Mouse (Mus musculus): ENCODE measurements at regions not wholly inside any gene's neighbourhood (a gene's known extent, or its start where the extent isn't known, plus 50 kb on each side); places are given as distances from the start of the nearest gene placed in this dataset.
"Not testable (repeated sequence)": the region's sequence is repeated elsewhere in the genome, so short reads cannot be mapped to it uniquely, and the experiment has no call there.

DNA sequence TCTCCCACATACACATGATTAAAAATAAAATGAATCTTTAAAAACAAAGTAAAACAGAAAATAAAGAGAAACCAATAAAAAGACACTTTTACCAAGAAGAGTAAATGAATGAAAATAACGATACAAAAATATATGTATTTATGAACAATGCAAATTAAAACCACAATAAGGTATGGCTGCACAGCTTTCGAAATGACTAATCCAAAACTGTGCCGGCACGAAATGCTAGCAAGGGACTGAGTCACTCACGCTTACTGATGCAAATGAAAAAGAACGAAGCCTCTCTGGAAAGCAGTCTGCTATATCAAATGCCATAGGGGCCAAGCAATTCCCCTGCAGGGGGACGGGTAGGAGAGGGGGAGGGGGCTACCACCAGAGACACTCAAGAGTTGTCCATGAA, 704.0 kb downstream of the 4930447A16Rik start:
- H3K36me3 ChIP-seq (ENCODE audit: insufficient read depth, low read length): no peaks in the 10 kb centered on the region
- no peak for TF ChIP-seq CTCF (conservative IDR thresholded peaks at IDR 0.05; ENCODE audit: low read length)
- no peak for TF ChIP-seq POU5F1 (IDR thresholded peaks at IDR 0.05; ENCODE audit: borderline replicate concordance, low read length)
- TF ChIP-seq NANOG (IDR thresholded peaks at IDR 0.05; ENCODE audit: borderline replicate concordance, low read length): no peak
- no peaks in the 10 kb centered on the region; the same call in 1 of the 2 replicates for H3K9me3 ChIP-seq (ENCODE audit: low read length)
- H3K4me1 ChIP-seq (replicated peaks; ENCODE audit: low read depth, low read length): peaks cover 5% of the 10 kb centered on the region
- H3K27me3 ChIP-seq (ENCODE audit: insufficient read depth, low read length): no peaks in the 10 kb centered on the region
- no peak overlapping the region for H3K4me3 ChIP-seq (replicated peaks; ENCODE audit: low read length)

DNA sequence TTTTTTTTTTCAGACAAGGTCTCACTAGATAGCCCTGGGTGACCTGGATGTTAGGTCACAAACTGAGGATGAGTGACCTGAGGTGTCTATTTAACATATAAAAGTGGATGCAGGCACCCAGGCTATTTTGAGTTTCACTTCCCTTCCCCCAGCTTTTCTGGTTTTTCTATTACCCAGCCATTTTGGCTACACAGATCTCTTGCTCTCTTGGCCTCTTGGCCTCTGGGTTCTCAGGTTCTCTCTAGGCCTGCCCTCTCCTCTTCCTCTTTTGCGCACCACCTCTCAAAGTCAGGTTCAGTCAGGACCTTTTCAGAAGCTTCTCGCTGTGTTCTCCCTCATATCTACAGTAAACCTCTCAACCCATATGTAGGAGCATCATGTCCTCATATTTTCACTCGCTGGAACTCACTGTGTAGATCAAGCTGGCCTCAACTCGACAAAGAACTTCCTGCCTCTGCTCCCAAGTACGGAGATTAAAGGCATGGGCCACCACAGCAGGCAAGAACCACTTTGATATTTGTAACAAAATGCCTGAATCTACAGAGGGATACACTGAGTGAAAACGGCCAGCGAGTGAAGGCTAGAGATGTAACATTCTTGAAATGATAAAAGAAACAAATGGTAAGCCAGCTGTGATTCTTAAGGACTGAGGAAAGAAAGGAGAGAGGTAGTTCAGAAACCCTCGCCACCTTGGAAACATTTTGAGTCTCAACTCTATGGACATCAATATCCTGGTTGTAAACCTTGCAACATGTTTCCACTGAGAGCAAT, 704.7 kb downstream of the 4930447A16Rik start:
- Histone ChIP-seq H3K4me1 (replicated peaks; ENCODE audit: low read depth, low read length) (peaks cover 11% of the 10 kb centered on the region), H3K27me3 (ENCODE audit: insufficient read depth, low read length) (no peaks in the 10 kb centered on the region), H3K4me3 (replicated peaks; ENCODE audit: low read length) (no peak overlapping the region), H3K9me3 (ENCODE audit: low read length) (no peaks in the 10 kb centered on the region; the same call in 1 of the 2 replicates), H3K36me3 (ENCODE audit: insufficient read depth, low read length) (no peaks in the 10 kb centered on the region)
- no peak for TF ChIP-seq CTCF (conservative IDR thresholded peaks at IDR 0.05; ENCODE audit: low read length)

DNA sequence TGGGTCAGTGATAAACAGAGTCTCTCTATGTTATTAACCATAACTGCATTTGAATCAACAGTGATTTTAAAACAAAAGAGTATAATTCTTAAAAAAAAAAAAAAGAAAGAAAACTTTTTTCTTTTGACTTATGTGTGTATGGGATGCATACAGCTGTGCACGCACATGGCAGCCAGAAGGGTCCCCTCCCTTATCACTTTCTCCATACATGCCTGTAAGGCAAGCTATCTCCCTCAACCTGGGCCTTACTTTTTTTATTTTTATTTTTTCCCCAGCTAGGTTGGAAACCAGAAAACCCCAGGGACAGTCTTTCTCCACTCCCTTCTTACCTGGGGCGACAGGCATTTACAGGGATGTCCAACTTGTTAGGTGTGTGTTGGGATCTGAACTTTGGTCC, 705.3 kb downstream of the 4930447A16Rik start:
- TF ChIP-seq POU5F1 (IDR thresholded peaks at IDR 0.05; ENCODE audit: borderline replicate concordance, low read length) (no peak), CTCF (conservative IDR thresholded peaks at IDR 0.05; ENCODE audit: low read length) (no peak), NANOG (IDR thresholded peaks at IDR 0.05; ENCODE audit: borderline replicate concordance, low read length) (no peak)
- Histone ChIP-seq H3K36me3 (ENCODE audit: insufficient read depth, low read length) (no peaks in the 10 kb centered on the region), H3K27me3 (ENCODE audit: insufficient read depth, low read length) (no peaks in the 10 kb centered on the region), H3K4me3 (replicated peaks; ENCODE audit: low read length) (no peak overlapping the region), H3K9me3 (ENCODE audit: low read length) (no peaks in the 10 kb centered on the region; the same call in 1 of the 2 replicates), H3K4me1 (replicated peaks; ENCODE audit: low read depth, low read length) (peaks cover 11% of the 10 kb centered on the region)

DNA sequence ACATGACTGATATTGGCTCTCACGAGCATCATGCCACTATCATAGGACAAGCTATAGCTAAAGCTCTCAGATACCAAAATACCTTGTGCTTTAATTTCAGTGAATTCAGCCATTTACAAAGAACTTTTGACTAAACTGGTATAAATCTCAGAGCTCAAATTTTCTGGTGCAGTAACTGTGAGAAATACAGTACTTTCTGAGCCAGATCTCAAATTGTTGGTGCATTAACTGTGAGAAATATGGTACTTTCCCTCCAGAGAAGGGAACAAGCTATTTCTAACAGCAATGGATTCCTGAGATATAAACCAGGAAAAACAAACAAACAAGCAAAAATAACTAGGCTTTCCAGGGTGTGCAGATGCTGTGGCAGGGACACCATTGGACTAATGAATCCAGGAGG, 714.3 kb downstream of the 4930447A16Rik start:
- Histone ChIP-seq H3K4me3 (replicated peaks; ENCODE audit: low read length) (no peak overlapping the region), H3K4me1 (replicated peaks; ENCODE audit: low read depth, low read length) (peaks cover 10% of the 10 kb centered on the region), H3K36me3 (ENCODE audit: insufficient read depth, low read length) (no peaks in the 10 kb centered on the region), H3K9me3 (ENCODE audit: low read length) (no peaks in the 10 kb centered on the region), H3K27me3 (ENCODE audit: insufficient read depth, low read length) (peaks cover 7% of the 10 kb centered on the region)
- TF ChIP-seq POU5F1 (IDR thresholded peaks at IDR 0.05; ENCODE audit: borderline replicate concordance, low read length) (no peak), CTCF (conservative IDR thresholded peaks at IDR 0.05; ENCODE audit: low read length) (no peak), NANOG (IDR thresholded peaks at IDR 0.05; ENCODE audit: borderline replicate concordance, low read length) (no peak)

DNA sequence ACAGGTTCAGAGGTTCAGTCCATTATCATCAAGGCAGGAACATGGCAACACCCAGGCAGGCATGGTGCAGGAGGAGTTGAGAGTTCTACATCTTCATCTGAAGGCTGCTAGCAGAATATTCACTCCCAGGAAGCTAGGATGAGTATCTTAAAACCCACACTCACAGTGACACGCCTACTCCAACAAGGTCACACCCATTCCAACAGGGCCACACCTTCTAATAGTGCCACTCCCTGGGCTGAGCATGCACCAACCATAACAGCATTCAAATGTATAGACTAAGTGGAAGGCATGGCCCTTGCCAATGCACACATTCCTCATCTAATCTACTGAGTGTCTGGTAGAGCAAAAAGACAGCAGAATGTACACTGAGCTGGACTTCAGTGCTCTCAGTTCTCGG, 718.1 kb downstream of the 4930447A16Rik start:
- no peak for TF ChIP-seq NANOG (IDR thresholded peaks at IDR 0.05; ENCODE audit: borderline replicate concordance, low read length)
- no peak for TF ChIP-seq POU5F1 (IDR thresholded peaks at IDR 0.05; ENCODE audit: borderline replicate concordance, low read length)
- TF ChIP-seq CTCF (conservative IDR thresholded peaks at IDR 0.05; ENCODE audit: low read length): no peak
- H3K4me3 ChIP-seq (replicated peaks; ENCODE audit: low read length): no peak overlapping the region
- peaks cover 24% of the 10 kb centered on the region for H3K4me1 ChIP-seq (replicated peaks; ENCODE audit: low read depth, low read length)
- peaks cover 4% of the 10 kb centered on the region for H3K27me3 ChIP-seq (ENCODE audit: insufficient read depth, low read length)
- H3K9me3 ChIP-seq (ENCODE audit: low read length): peaks cover 14% of the 10 kb centered on the region
- no peaks in the 10 kb centered on the region for H3K36me3 ChIP-seq (ENCODE audit: insufficient read depth, low read length)

DNA sequence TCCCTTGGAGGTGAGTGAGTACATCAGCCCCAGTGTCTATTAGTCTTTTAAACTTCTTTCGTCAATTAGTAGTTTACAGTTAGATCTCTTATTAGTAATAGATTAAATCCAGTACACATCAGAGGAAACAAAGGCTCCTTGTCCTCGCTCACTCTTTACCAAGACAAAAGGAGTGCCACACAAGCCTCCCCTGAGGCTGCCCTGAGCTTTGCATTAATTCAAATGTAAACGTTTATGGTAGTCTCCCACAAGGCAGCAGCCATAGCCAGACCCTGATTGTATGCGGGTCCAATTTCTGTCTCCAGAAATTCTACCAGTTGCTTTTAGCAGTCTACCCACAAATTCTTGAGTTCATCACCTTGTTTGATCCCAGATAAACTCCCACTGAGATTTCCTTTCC, 726.3 kb downstream of the 4930447A16Rik start:
- Histone ChIP-seq H3K4me1 (replicated peaks; ENCODE audit: low read depth, low read length) (peaks cover 44% of the 10 kb centered on the region), H3K36me3 (ENCODE audit: insufficient read depth, low read length) (no peaks in the 10 kb centered on the region), H3K4me3 (replicated peaks; ENCODE audit: low read length) (no peak overlapping the region), H3K27me3 (ENCODE audit: insufficient read depth, low read length) (peaks cover 31% of the 10 kb centered on the region), H3K9me3 (ENCODE audit: low read length) (peaks cover 31% of the 10 kb centered on the region)
- TF ChIP-seq NANOG (IDR thresholded peaks at IDR 0.05; ENCODE audit: borderline replicate concordance, low read length) (peak; percentile 48; the same call in 1 of the 2 replicates), CTCF (conservative IDR thresholded peaks at IDR 0.05; ENCODE audit: low read length) (no peak)

DNA sequence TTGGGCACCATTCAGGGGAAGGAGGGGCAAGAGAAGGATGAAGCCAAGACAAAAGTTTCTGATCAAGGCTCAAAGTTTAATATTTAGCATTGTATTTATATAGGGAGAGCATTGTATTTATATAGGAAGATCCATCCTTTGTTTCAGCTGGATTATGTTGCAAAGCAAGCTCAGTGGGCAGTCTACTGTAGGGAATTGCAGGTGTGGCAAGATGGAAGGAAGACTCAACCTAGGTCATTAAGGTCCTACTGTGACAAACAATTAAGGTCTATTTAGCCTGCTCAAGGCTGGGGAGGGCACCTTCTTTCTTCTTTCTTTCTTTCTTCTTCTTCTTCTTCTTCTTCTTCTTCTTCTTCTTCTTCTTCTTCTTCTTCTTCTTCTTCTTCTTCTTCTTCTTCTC, 728.5 kb downstream of the 4930447A16Rik start:
- not testable (repeated sequence) for H3K4me3 ChIP-seq (replicated peaks; ENCODE audit: low read length); H3K36me3 ChIP-seq (ENCODE audit: insufficient read depth, low read length)
- Histone ChIP-seq H3K27me3 (ENCODE audit: insufficient read depth, low read length) (peaks cover 50% of the 10 kb centered on the region), H3K9me3 (ENCODE audit: low read length) (peaks cover 17% of the 10 kb centered on the region), H3K4me1 (replicated peaks; ENCODE audit: low read depth, low read length) (peaks cover 46% of the 10 kb centered on the region)
- TF ChIP-seq NANOG (IDR thresholded peaks at IDR 0.05; ENCODE audit: borderline replicate concordance, low read length): peak; percentile 95

DNA sequence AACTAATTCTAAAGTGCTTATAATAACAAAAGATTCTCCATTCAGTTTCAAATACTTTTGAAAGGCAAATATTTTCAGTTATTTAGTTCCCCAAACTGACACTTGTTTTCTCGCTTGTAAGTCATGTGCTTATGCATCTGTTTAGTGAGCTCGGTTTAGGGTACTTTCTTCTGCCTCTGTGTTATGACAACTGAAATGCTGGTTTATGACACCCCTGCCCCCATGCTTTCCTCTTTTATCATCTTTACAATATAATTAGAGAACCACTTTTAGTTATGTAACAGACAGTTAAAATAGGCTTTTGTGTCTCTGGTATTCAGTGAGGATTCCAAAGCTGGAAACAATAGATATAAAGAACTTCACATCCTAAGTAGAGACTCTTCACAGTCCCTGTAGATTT, 733.8 kb downstream of the 4930447A16Rik start:
- H3K4me1 ChIP-seq (replicated peaks; ENCODE audit: low read depth, low read length): peaks cover 13% of the 10 kb centered on the region
- H3K27me3 ChIP-seq (ENCODE audit: insufficient read depth, low read length): peaks cover 86% of the 10 kb centered on the region
- H3K4me3 ChIP-seq (replicated peaks; ENCODE audit: low read length): no peak overlapping the region
- no peaks in the 10 kb centered on the region for H3K36me3 ChIP-seq (ENCODE audit: insufficient read depth, low read length)
- TF ChIP-seq POU5F1 (IDR thresholded peaks at IDR 0.05; ENCODE audit: borderline replicate concordance, low read length) (no peak), NANOG (IDR thresholded peaks at IDR 0.05; ENCODE audit: borderline replicate concordance, low read length) (no peak), CTCF (conservative IDR thresholded peaks at IDR 0.05; ENCODE audit: low read length) (no peak)
- peaks cover 17% of the 10 kb centered on the region for H3K9me3 ChIP-seq (ENCODE audit: low read length)

DNA sequence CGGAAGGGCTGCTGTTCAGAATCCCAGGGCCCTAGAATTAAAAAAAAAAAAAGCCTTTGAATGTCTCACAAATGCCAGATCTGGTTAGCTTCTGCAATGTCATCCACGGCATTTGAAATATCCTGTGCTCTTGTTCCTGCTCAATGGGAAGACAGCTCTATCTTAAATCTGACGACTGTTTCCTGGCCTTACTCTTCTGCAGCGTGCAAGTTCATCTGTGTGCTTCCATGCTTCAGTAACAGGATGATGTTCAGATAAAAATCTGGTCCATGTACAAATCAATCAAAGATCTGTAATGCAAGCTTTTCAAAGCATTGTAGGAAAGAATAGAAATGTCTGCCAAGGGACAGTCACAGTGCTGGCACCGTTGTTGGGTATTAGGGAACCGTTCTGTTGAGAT, 738.4 kb downstream of the 4930447A16Rik start:
- H3K4me1 ChIP-seq (replicated peaks; ENCODE audit: low read depth, low read length): no peaks in the 10 kb centered on the region
- no peaks in the 10 kb centered on the region for H3K9me3 ChIP-seq (ENCODE audit: low read length)
- H3K36me3 ChIP-seq (ENCODE audit: insufficient read depth, low read length): no peaks in the 10 kb centered on the region
- peaks cover 66% of the 10 kb centered on the region for H3K27me3 ChIP-seq (ENCODE audit: insufficient read depth, low read length)
- H3K4me3 ChIP-seq (replicated peaks; ENCODE audit: low read length): no peak overlapping the region
- TF ChIP-seq POU5F1 (IDR thresholded peaks at IDR 0.05; ENCODE audit: borderline replicate concordance, low read length) (no peak), NANOG (IDR thresholded peaks at IDR 0.05; ENCODE audit: borderline replicate concordance, low read length) (no peak), CTCF (conservative IDR thresholded peaks at IDR 0.05; ENCODE audit: low read length) (no peak)
